Mouse (Mus musculus): ENCODE measurements around the gene Acaa1b. TPM values are rescaled to one million over a fixed set of nuclear protein-coding genes. Genes with fewer than 3 reads are reported as not detected.

Acaa1b gene
- under 1 TPM; 0.46 to 0.84 TPM for total RNA-seq (2021)
- long read RNA-seq, experiment 1 = 0 reads
- long read RNA-seq, experiment 2 = 0 reads

- TF ChIP-seq CTCF (IDR thresholded peaks at IDR 0.05) = peak; percentile 78
These were observed at the start of gene Acaa1b for GRCm38 (mm10) chr9:119156278-119157201. Acaa1b (minus strand) TSS chr9:119157093.

GRCm38 (mm10) chr9:119206666-119207065 is 49.8 kb upstream of the Acaa1b start:
- H3K27ac ChIP-seq = no peak overlapping the region
- no peak for TF ChIP-seq CTCF (IDR thresholded peaks at IDR 0.05)
- intact Hi-C loops (cut with DNase I) = no loop called here
- no peak for DNase-seq
- no peak overlapping the region for H3K4me3 ChIP-seq

More at GRCm38 (mm10) chr9:119156278-119157201, at the start of gene Acaa1b:
- H3K4me3 ChIP-seq = peak within 1 kb of the TSS; percentile 66
- DNase-seq = peak; percentile 86
- intact Hi-C loops (cut with DNase I) = loop anchor here (5.0 to 10.0 kb wide), 3 partner anchors 36 to 196 kb away; no protein-coding TSS in a partner anchor
- no peak within 1 kb of the TSS for H3K27ac ChIP-seq

GRCm38 (mm10) chr9:119205756-119206155 is 48.9 kb upstream of the Acaa1b start:
- no peak overlapping the region for H3K4me3 ChIP-seq
- no peak for TF ChIP-seq CTCF (IDR thresholded peaks at IDR 0.05)
- intact Hi-C loops (cut with DNase I) = no loop called here

GRCm38 (mm10) chr9:119203617-119204016 is 46.7 kb upstream of the Acaa1b start:
- H3K27ac ChIP-seq = no peak overlapping the region
- intact Hi-C loops (cut with DNase I) = no loop called here
- no peak for DNase-seq
- no peak for TF ChIP-seq CTCF (IDR thresholded peaks at IDR 0.05)
- no peak overlapping the region for H3K4me3 ChIP-seq

More at GRCm38 (mm10) chr9:119205756-119206155, 48.9 kb upstream of the Acaa1b start:
- no peak for DNase-seq
- H3K27ac ChIP-seq = no peak overlapping the region

GRCm38 (mm10) chr9:119201653-119202052 is 44.8 kb upstream of the Acaa1b start:
- no peak overlapping the region for H3K27ac ChIP-seq
- intact Hi-C loops (cut with DNase I) = no loop called here
- no peak overlapping the region for H3K4me3 ChIP-seq
- DNase-seq = no peak
- no peak for TF ChIP-seq CTCF (IDR thresholded peaks at IDR 0.05)

- no peak overlapping the region for H3K27ac ChIP-seq
- TF ChIP-seq CTCF (IDR thresholded peaks at IDR 0.05) = no peak
- H3K4me3 ChIP-seq = no peak overlapping the region
- no peak for DNase-seq
- intact Hi-C loops (cut with DNase I) = no loop called here
These were observed 42.4 kb upstream of the Acaa1b start for GRCm38 (mm10) chr9:119199151-119199861.

- Histone ChIP-seq H3K4me3 (no peak overlapping the region), H3K27ac (no peak overlapping the region)
- intact Hi-C loops (cut with DNase I) = loop anchor here (5.0 kb wide), 1 partner anchor 35 kb away; the partner anchor contains the start of genes Acaa1b and Gm47289
- peak; percentile 73 for TF ChIP-seq CTCF (IDR thresholded peaks at IDR 0.05)
- DNase-seq = peak; percentile 53
These were observed 35.5 kb upstream of the Acaa1b start for GRCm38 (mm10) chr9:119192202-119192990.

- Histone ChIP-seq H3K27ac (no peak overlapping the region), H3K4me3 (no peak overlapping the region)
- TF ChIP-seq CTCF (IDR thresholded peaks at IDR 0.05) = no peak
- intact Hi-C loops (cut with DNase I) = no loop called here
- DNase-seq = peak; percentile 43
These were observed 24.4 kb upstream of the Acaa1b start for GRCm38 (mm10) chr9:119181241-119181728.

GRCm38 (mm10) chr9:119179292-119179691 is 22.4 kb upstream of the Acaa1b start:
- no peak overlapping the region for H3K4me3 ChIP-seq
- intact Hi-C loops (cut with DNase I) = no loop called here
- TF ChIP-seq CTCF (IDR thresholded peaks at IDR 0.05) = no peak
- H3K27ac ChIP-seq = no peak overlapping the region
- DNase-seq = no peak

GRCm38 (mm10) chr9:119167608-119168007 is 10.7 kb upstream of the Acaa1b start:
- Histone ChIP-seq H3K27ac (no peak overlapping the region), H3K4me3 (no peak overlapping the region)
- no peak for DNase-seq
- TF ChIP-seq CTCF (IDR thresholded peaks at IDR 0.05) = no peak
- intact Hi-C loops (cut with DNase I) = no loop called here

- no peak overlapping the region for H3K27ac ChIP-seq
- no peak for DNase-seq
- intact Hi-C loops (cut with DNase I) = no loop called here
- H3K4me3 ChIP-seq = no peak overlapping the region
- TF ChIP-seq CTCF (IDR thresholded peaks at IDR 0.05) = no peak
These were observed 8.7 kb upstream of the Acaa1b start for GRCm38 (mm10) chr9:119165548-119165947.

GRCm38 (mm10) chr9:119164743-119165142 is 7.8 kb upstream of the Acaa1b start:
- Histone ChIP-seq H3K4me3 (no peak overlapping the region), H3K27ac (no peak overlapping the region)
- intact Hi-C loops (cut with DNase I) = no loop called here
- TF ChIP-seq CTCF (IDR thresholded peaks at IDR 0.05) = no peak
- DNase-seq = no peak

Data from gastrocnemius, adult 2 months (tissue).